Mouse (Mus musculus): ENCODE data around the gene Tpm4. TPM values are rescaled to one million over a fixed set of nuclear protein-coding genes. Genes with fewer than 3 reads are reported as not detected.

The Tpm4 gene
- polyA plus RNA-seq, 1 experiment from 2014 or later, result 604 TPM

DNA sequence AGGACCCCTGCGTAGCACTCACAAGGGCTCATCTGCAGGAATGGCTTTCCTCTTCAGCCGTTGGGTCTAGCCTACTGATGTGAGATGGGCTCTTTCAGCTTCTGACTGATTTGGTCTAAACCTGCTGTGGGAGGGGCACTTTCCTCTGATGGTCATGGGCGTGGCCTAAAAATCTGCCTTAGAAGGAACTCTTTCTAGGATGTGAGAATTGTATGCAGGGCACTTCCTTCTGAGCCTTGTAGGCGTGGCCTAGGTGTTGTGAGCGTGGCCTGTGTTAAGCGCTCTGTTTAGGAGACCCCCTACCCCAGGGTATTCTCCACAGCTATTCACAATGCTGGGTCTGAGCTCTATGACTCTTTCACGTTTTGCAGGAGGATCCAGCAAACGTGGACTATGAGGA, 63.2 kb downstream of the Tpm4 start:
- no peak for DNase-seq (ENCODE audit: low spot score)

More for the DNA sequence above, 63.2 kb downstream of the Tpm4 start:
- H3K4me3 ChIP-seq (replicated peaks; ENCODE audit: low read depth, low read length), result no peak overlapping the region
- H3K36me3 ChIP-seq (ENCODE audit: insufficient read depth, low read length), result no peaks in the 10 kb centered on the region
- no peak overlapping the region for H3K4me2 ChIP-seq (ENCODE audit: low read length)
- H3K27ac ChIP-seq, result no peak overlapping the region
- H3K9me3 ChIP-seq (replicated peaks; ENCODE audit: low read length), result peaks cover 1% of the 10 kb centered on the region; the same call in 1 of the 2 replicates
- ATAC-seq (replicated peaks; ENCODE audit: low FRiP score, low read depth), result no peak
- no peaks in the 10 kb centered on the region for H3K27me3 ChIP-seq (ENCODE audit: insufficient read depth, low read length)
- no peak overlapping the region for H3K9ac ChIP-seq (ENCODE audit: low read depth, low read length)
- 65% methylated on average over 8 of the region's 8 CpGs for WGBS
- no peaks in the 10 kb centered on the region for H3K4me1 ChIP-seq (replicated peaks; ENCODE audit: insufficient read depth, low read length)
- TF ChIP-seq CTCF (IDR thresholded peaks at IDR 0.05; ENCODE audit: low read depth), result no peak

Other genes with a start within 250 kb of the Tpm4 start
- 4.0 and 4.6 TPM in 2 replicates for gene Zfp882, start 226.4 kb upstream of the Tpm4 start, polyA plus RNA-seq (2015; fragmentation: Nextera tagmentation; extraction: Ambion mirVana)
- 13.6 and 17.3 TPM in 2 replicates for gene Zfp617, start 226.3 kb upstream of the Tpm4 start, polyA plus RNA-seq (2015; fragmentation: Nextera tagmentation; extraction: Ambion mirVana)
- 20.9 and 21.9 TPM in 2 replicates for gene Zfp961, start 183.9 kb upstream of the Tpm4 start, polyA plus RNA-seq (2015; fragmentation: Nextera tagmentation; extraction: Ambion mirVana)
- gene Cyp4f18, start 125.3 kb upstream of the Tpm4 start, polyA plus RNA-seq (2015; fragmentation: Nextera tagmentation; extraction: Ambion mirVana), result 1.4 and 1.9 TPM in 2 replicates
- gene Olfr372, start 93.8 kb upstream of the Tpm4 start, polyA plus RNA-seq (2015; fragmentation: Nextera tagmentation; extraction: Ambion mirVana), result not detected in 2 replicates
- 0.08 TPM in 1 of 2 replicates, not detected in the other for gene Olfr373, start 51.8 kb upstream of the Tpm4 start, polyA plus RNA-seq (2015; fragmentation: Nextera tagmentation; extraction: Ambion mirVana)
- not detected in 2 replicates for gene Olfr374, start 27.9 kb upstream of the Tpm4 start, polyA plus RNA-seq (2015; fragmentation: Nextera tagmentation; extraction: Ambion mirVana)
- gene Rab8a, start 26.2 kb downstream of the Tpm4 start, polyA plus RNA-seq (2015; fragmentation: Nextera tagmentation; extraction: Ambion mirVana), result 100 and 108 TPM in 2 replicates
- 0.24 TPM in 1 of 2 replicates, not detected in the other for gene Hsh2d, start 54.7 kb downstream of the Tpm4 start, polyA plus RNA-seq (2015; fragmentation: Nextera tagmentation; extraction: Ambion mirVana)
- gene Cib3, start 77.9 kb downstream of the Tpm4 start, polyA plus RNA-seq (2015; fragmentation: Nextera tagmentation; extraction: Ambion mirVana), result not detected in 2 replicates
- not detected in 2 replicates for gene Gm11034, start 78.7 kb downstream of the Tpm4 start, polyA plus RNA-seq (2015; fragmentation: Nextera tagmentation; extraction: Ambion mirVana)
- gene Fam32a, start 84.8 kb downstream of the Tpm4 start, polyA plus RNA-seq (2015; fragmentation: Nextera tagmentation; extraction: Ambion mirVana), result 72.7 and 74.4 TPM in 2 replicates
- gene Ap1m1, start 105.0 kb downstream of the Tpm4 start, polyA plus RNA-seq (2015; fragmentation: Nextera tagmentation; extraction: Ambion mirVana), result 93.0 and 103 TPM in 2 replicates
- 22.2 and 22.8 TPM in 2 replicates for gene Gm10282, start 170.3 kb downstream of the Tpm4 start, polyA plus RNA-seq (2015; fragmentation: Nextera tagmentation; extraction: Ambion mirVana)
- gene Klf2, start 184.1 kb downstream of the Tpm4 start, polyA plus RNA-seq (2015; fragmentation: Nextera tagmentation; extraction: Ambion mirVana), result 24.7 and 31.9 TPM in 2 replicates